Mouse (Mus musculus) ES-Bruce4 (cell line): ENCODE results near the gene Dcaf17. TPM values are rescaled to one million over a fixed set of nuclear protein-coding genes. Genes with fewer than 3 reads are reported as not detected.

Experiments used
- H3K27ac ChIP-seq: 2 replicates; pipeline ENCODE4 v1.5.1; 2012; ENCODE audit warnings: low read length, inconsistent platforms; ENCODE audit not compliant: insufficient read depth
- H3K27me3 ChIP-seq: 2 replicates; pipeline ENCODE4 v1.6.1; 2012; ENCODE audit warnings: mild to moderate bottlenecking, low read length, inconsistent platforms; ENCODE audit not compliant: control insufficient read depth, poor library complexity, insufficient read depth, severe bottlenecking
- H3K36me3 ChIP-seq: 2 replicates; pipeline ENCODE4 v1.6.1; 2012; ENCODE audit warnings: inconsistent platforms, mild to moderate bottlenecking, low read length, moderate library complexity; ENCODE audit not compliant: control insufficient read depth, poor library complexity, insufficient read depth, severe bottlenecking
- H3K4me1 ChIP-seq: one replicate; pipeline ENCODE4 v1.8.1; 2011; ENCODE audit warnings: low read length; ENCODE audit not compliant: control insufficient read depth, insufficient read depth
- H3K4me3 ChIP-seq: 2 replicates; pipeline ENCODE4 v1.5.1; 2011; ENCODE audit warnings: low read depth, mild to moderate bottlenecking, low read length
- H3K9ac ChIP-seq: 2 replicates; pipeline ENCODE4 v1.6.1; 2012; ENCODE audit warnings: low read depth, mild to moderate bottlenecking, inconsistent platforms; ENCODE audit not compliant: poor library complexity, severe bottlenecking
- H3K9me3 ChIP-seq: replicated peaks from 2 replicates; pipeline ENCODE4 v1.6.1; 2012; ENCODE audit warnings: mild to moderate bottlenecking, low read length, inconsistent platforms; ENCODE audit not compliant: control insufficient read depth, poor library complexity, insufficient read depth, severe bottlenecking
- CTCF ChIP-seq: IDR thresholded peaks from one replicate; pipeline ENCODE4 v1.8.1; 2011; ENCODE audit warnings: low read depth, low read length
- EP300 ChIP-seq: IDR thresholded peaks from 2 replicates; pipeline ENCODE4 v1.6.1; 2011; ENCODE audit warnings: low read depth, low read length; ENCODE audit not compliant: insufficient read depth
- POLR2A ChIP-seq: IDR thresholded peaks from one replicate; pipeline ENCODE4 v1.8.1; 2011; ENCODE audit warnings: low read length; ENCODE audit not compliant: insufficient read depth
- polyA plus RNA-seq: library from polyadenylated mRNA; stranded (reverse); fragments of >200 nt; gene quantifications from 2 replicates; pipeline ENCODE4 v1.2.4, GENCODE M21; 2011; ENCODE audit warnings: low read depth; ENCODE audit not compliant: missing spikeins, insufficient read depth, insufficient read length

The Dcaf17 gene
- polyA plus RNA-seq, 1 experiment, result 52.8 TPM

GRCm38 (mm10) chr2:71020674-71021073 is 34.5 kb upstream of the Dcaf17 start:
- Histone ChIP-seq H3K9me3 (no peaks in the 10 kb centered on the region), H3K4me3 (no peak overlapping the region), H3K27ac (no peak overlapping the region), H3K4me1 (peaks cover 2% of the 10 kb centered on the region), H3K27me3 (no peaks in the 10 kb centered on the region; the same call in 1 of the 2 replicates), H3K9ac (no peak overlapping the region), H3K36me3 (no peaks in the 10 kb centered on the region)
- TF ChIP-seq EP300, result no peak
- TF ChIP-seq CTCF, result no peak
- TF ChIP-seq POLR2A, result no peak

- TF ChIP-seq EP300 (no peak), POLR2A (no peak), CTCF (no peak)
- H3K27me3 ChIP-seq, result no peaks in the 10 kb centered on the region; the same call in 1 of the 2 replicates
- no peak overlapping the region for H3K9ac ChIP-seq
- H3K27ac ChIP-seq, result no peak overlapping the region
- no peaks in the 10 kb centered on the region for H3K9me3 ChIP-seq
- H3K4me1 ChIP-seq, result peaks cover 2% of the 10 kb centered on the region
- H3K36me3 ChIP-seq, result no peaks in the 10 kb centered on the region
- no peak overlapping the region for H3K4me3 ChIP-seq
Observed at GRCm38 (mm10) chr2:71022991-71023390, 32.1 kb upstream of the Dcaf17 start.

- H3K9ac ChIP-seq, result no peak overlapping the region
- no peaks in the 10 kb centered on the region for H3K9me3 ChIP-seq
Observed at GRCm38 (mm10) chr2:71023986-71024385, 31.1 kb upstream of the Dcaf17 start.

GRCm38 (mm10) chr2:71025576-71026315 is 29.4 kb upstream of the Dcaf17 start:
- no peaks in the 10 kb centered on the region for H3K36me3 ChIP-seq
- H3K4me3 ChIP-seq, result no peak overlapping the region
- H3K4me1 ChIP-seq, result no peaks in the 10 kb centered on the region
- no peaks in the 10 kb centered on the region; the same call in 1 of the 2 replicates for H3K27me3 ChIP-seq
- no peak overlapping the region for H3K9ac ChIP-seq
- no peak overlapping the region for H3K27ac ChIP-seq
- TF ChIP-seq POLR2A (no peak), CTCF (no peak), EP300 (no peak)
- no peaks in the 10 kb centered on the region for H3K9me3 ChIP-seq

More at GRCm38 (mm10) chr2:71023986-71024385, 31.1 kb upstream of the Dcaf17 start:
- no peak overlapping the region for H3K27ac ChIP-seq
- no peak overlapping the region for H3K4me3 ChIP-seq
- no peaks in the 10 kb centered on the region; the same call in 1 of the 2 replicates for H3K27me3 ChIP-seq
- H3K4me1 ChIP-seq, result peaks cover 2% of the 10 kb centered on the region
- TF ChIP-seq EP300, result no peak
- no peak for TF ChIP-seq POLR2A
- no peak for TF ChIP-seq CTCF
- H3K36me3 ChIP-seq, result no peaks in the 10 kb centered on the region

GRCm38 (mm10) chr2:71026787-71027186 is 28.3 kb upstream of the Dcaf17 start:
- H3K9ac ChIP-seq, result no peak overlapping the region
- no peaks in the 10 kb centered on the region for H3K9me3 ChIP-seq
- TF ChIP-seq EP300 (no peak), CTCF (no peak), POLR2A (no peak)
- H3K27ac ChIP-seq, result no peak overlapping the region
- H3K4me3 ChIP-seq, result no peak overlapping the region
- H3K27me3 ChIP-seq, result no peaks in the 10 kb centered on the region
- H3K36me3 ChIP-seq, result no peaks in the 10 kb centered on the region
- H3K4me1 ChIP-seq, result no peaks in the 10 kb centered on the region

GRCm38 (mm10) chr2:71027631-71028030 is 27.5 kb upstream of the Dcaf17 start:
- no peaks in the 10 kb centered on the region for H3K9me3 ChIP-seq

More at GRCm38 (mm10) chr2:71027631-71028030, 27.5 kb upstream of the Dcaf17 start:
- Histone ChIP-seq H3K27ac (no peak overlapping the region), H3K9ac (no peak overlapping the region), H3K27me3 (no peaks in the 10 kb centered on the region), H3K4me3 (no peak overlapping the region), H3K36me3 (no peaks in the 10 kb centered on the region), H3K4me1 (no peaks in the 10 kb centered on the region)
- TF ChIP-seq POLR2A (no peak), EP300 (no peak), CTCF (no peak)
